Mouse (Mus musculus) brain, embryonic 14.5 days (tissue): ENCODE results near the gene Tnfrsf17.

Experiments
- CTCF ChIP-seq: fragments of 200-500 bp; IDR thresholded peaks from 2 replicates; pipeline ENCODE4 v1.5.1; 2012; ENCODE audit warnings: inconsistent platforms, mild to moderate bottlenecking, moderate library complexity, borderline replicate concordance; ENCODE audit not compliant: insufficient read depth, insufficient read length; ENCODE audit errors: extremely low read depth
- POLR2A ChIP-seq: fragments of 200-500 bp; IDR thresholded peaks from 2 replicates; pipeline ENCODE4 v1.6.1; 2012; ENCODE audit warnings: mild to moderate bottlenecking, inconsistent platforms, borderline replicate concordance; ENCODE audit not compliant: poor library complexity, insufficient read depth, insufficient read length, severe bottlenecking; ENCODE audit errors: extremely low read depth

GRCm38 (mm10) chr16:11366851-11367250, 53.2 kb downstream of the Tnfrsf17 start:
- TF ChIP-seq CTCF: no peak
- no peak for TF ChIP-seq POLR2A
